Mouse (Mus musculus) lung, adult 2 months (tissue): ENCODE measurements around the gene Cp.

Source experiments
- CTCF ChIP-seq: fragments of 200-500 bp; IDR thresholded peaks from 2 replicates; pipeline ENCODE4 v1.5.1; 2011; ENCODE audit warnings: mild to moderate bottlenecking, low read length, control low read depth; ENCODE audit not compliant: insufficient read depth
- POLR2A ChIP-seq: fragments of 200-500 bp; IDR thresholded peaks from 2 replicates; pipeline ENCODE4 v1.6.1; 2011; ENCODE audit warnings: low read depth, mild to moderate bottlenecking, control low read depth, low read length, borderline replicate concordance; ENCODE audit errors: extremely low read depth

- TF ChIP-seq CTCF (no peak), POLR2A (no peak)
Measured at GRCm38 (mm10) chr3:19981156-19981555, 24.3 kb downstream of the Cp start.
